Mouse (Mus musculus) embryonic facial prominence, embryonic 12.5 days (tissue): ENCODE measurements around the gene Rsph10b. TPM values are rescaled to one million over a fixed set of nuclear protein-coding genes. Genes with fewer than 3 reads are reported as not detected.

Source experiments
- ATAC-seq: fragments of 200-750 bp; cut with Nextera tagmentation; 2 replicates; pipeline ENCODE4 v1.8.0; 2017; ENCODE audit not compliant: insufficient number of reproducible peaks, insufficient read depth, low FRiP score, low TSS enrichment
- H3K27ac ChIP-seq: fragments of 300-500 bp; sonication (generic); 2 replicates; pipeline ENCODE4 v1.5.1; 2016; ENCODE audit warnings: mild to moderate bottlenecking
- H3K27me3 ChIP-seq: fragments of 300-500 bp; sonication (generic); 2 replicates; pipeline ENCODE4 v1.6.1; 2016; ENCODE audit warnings: mild to moderate bottlenecking, moderate library complexity
- H3K36me3 ChIP-seq: fragments of 300-500 bp; sonication (generic); 2 replicates; pipeline ENCODE4 v1.6.1; 2016; ENCODE audit warnings: mild to moderate bottlenecking
- H3K4me1 ChIP-seq: fragments of 300-500 bp; sonication (generic); 2 replicates; pipeline ENCODE4 v1.6.1; 2016
- H3K4me2 ChIP-seq: fragments of 300-500 bp; sonication (generic); replicated peaks from 2 replicates; pipeline ENCODE4 v1.6.1; 2016; ENCODE audit warnings: mild to moderate bottlenecking, moderate library complexity
- H3K4me3 ChIP-seq: fragments of 300-500 bp; sonication (generic); 2 replicates; pipeline ENCODE4 v1.5.1; 2016; ENCODE audit warnings: mild to moderate bottlenecking
- H3K9ac ChIP-seq: fragments of 300-500 bp; sonication (generic); 2 replicates; pipeline ENCODE4 v1.6.1; 2016; ENCODE audit warnings: mild to moderate bottlenecking, moderate library complexity
- H3K9me3 ChIP-seq: fragments of 300-500 bp; sonication (generic); 2 replicates; pipeline ENCODE4 v1.6.1; 2016; ENCODE audit warnings: mild to moderate bottlenecking, moderate library complexity
- WGBS: fragments of 180-500 bp; shearing (Covaris S2); methylation state at CpG from one replicate; pipeline ENCODE4 v1.1.7; 2016; 5-methylcytosine and 5-hydroxymethylcytosine counted together
- polyA plus RNA-seq: library from polyadenylated mRNA; unstranded; fragments of >200 nt; fragmentation: Nextera tagmentation; extraction: Ambion mirVana; gene quantifications from 2 replicates; pipeline ENCODE4 v1.2.1, GENCODE M21; 2016

Gene Rsph10b
- polyA plus RNA-seq, 1 experiment from 2014 or later: 0.77 TPM

DNA sequence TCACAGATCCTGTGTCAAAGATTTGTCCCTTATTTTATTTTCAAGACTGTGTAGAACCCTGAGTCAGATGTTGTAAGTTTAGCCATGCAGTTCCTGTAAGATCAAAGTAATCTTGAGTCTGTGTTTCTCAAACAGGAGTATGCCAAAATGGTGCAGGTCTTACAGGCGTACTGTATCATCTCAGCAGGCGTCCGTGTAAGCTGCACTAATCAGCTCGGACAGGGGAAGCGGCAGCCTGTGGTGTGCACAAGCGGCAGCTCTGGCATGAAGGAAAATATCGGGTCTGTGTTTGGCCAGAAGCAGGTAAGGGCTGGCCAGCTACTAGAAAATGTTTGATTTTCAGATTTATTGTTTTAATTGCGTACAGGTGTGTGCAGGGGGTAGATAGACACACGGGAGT lies 16.6 kb upstream of the Rsph10b start:
- H3K4me3 ChIP-seq: no peak overlapping the region
- no peak overlapping the region for H3K9ac ChIP-seq
- ATAC-seq: no peak
- no peaks in the 10 kb centered on the region for H3K27me3 ChIP-seq
- H3K9me3 ChIP-seq: no peaks in the 10 kb centered on the region
- H3K27ac ChIP-seq: no peak overlapping the region
- H3K4me1 ChIP-seq: no peaks in the 10 kb centered on the region
- peaks cover 40% of the 10 kb centered on the region for H3K36me3 ChIP-seq
- H3K4me2 ChIP-seq: no peak overlapping the region
- 90% methylated on average over 9 of the region's 9 CpGs for WGBS

DNA sequence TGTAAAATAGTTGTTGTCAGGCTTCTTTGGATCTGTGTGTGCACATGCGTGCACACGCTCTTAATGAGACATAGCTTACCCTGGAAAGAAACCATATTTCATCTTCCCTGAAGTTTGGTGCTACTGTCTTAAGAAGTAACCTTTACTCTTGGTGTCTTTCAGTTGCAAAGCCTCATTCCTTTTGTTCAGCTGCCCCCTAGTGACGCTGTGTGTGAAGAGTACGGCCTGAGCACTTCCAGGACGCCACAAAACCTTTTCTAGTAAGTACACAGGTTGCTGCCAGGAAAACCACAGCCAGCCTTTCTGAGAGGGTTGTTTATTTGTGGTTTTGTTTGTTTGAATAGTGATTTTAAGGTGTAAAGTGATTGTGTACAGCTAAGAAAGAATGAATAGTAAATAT lies 15.4 kb upstream of the Rsph10b start:
- Histone ChIP-seq H3K27me3 (no peaks in the 10 kb centered on the region), H3K4me1 (no peaks in the 10 kb centered on the region), H3K36me3 (peaks cover 48% of the 10 kb centered on the region), H3K9ac (no peak overlapping the region), H3K4me2 (no peak overlapping the region), H3K4me3 (no peak overlapping the region), H3K27ac (no peak overlapping the region), H3K9me3 (no peaks in the 10 kb centered on the region)
- 51% methylated on average over 5 of the region's 5 CpGs for WGBS
- no peak for ATAC-seq

DNA sequence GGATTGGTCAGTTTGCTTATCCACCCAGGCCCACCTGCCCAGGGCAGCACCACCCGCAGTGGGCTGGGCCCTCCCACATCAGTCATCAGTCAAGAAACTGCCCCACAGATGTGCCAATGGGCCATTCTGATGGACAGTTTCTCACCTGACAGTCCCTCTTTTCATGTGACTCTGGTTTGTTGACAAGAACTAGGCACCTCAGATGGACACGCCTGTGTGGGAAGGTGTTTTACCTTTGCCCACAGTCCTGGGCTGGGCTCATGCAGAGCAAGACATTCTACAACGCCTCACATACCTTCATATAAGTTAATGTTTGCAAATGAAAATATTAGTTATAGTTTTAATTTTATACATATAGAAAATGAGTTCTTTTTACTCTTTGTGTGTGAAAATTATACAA lies 14.7 kb upstream of the Rsph10b start:
- ATAC-seq: no peak
- no peak overlapping the region for H3K27ac ChIP-seq
- H3K9ac ChIP-seq: no peak overlapping the region
- H3K9me3 ChIP-seq: no peaks in the 10 kb centered on the region
- no peak overlapping the region for H3K4me3 ChIP-seq
- no peaks in the 10 kb centered on the region for H3K27me3 ChIP-seq
- 94% methylated on average over 3 of the region's 3 CpGs for WGBS
- no peak overlapping the region for H3K4me2 ChIP-seq
- H3K4me1 ChIP-seq: no peaks in the 10 kb centered on the region
- peaks cover 51% of the 10 kb centered on the region for H3K36me3 ChIP-seq

DNA sequence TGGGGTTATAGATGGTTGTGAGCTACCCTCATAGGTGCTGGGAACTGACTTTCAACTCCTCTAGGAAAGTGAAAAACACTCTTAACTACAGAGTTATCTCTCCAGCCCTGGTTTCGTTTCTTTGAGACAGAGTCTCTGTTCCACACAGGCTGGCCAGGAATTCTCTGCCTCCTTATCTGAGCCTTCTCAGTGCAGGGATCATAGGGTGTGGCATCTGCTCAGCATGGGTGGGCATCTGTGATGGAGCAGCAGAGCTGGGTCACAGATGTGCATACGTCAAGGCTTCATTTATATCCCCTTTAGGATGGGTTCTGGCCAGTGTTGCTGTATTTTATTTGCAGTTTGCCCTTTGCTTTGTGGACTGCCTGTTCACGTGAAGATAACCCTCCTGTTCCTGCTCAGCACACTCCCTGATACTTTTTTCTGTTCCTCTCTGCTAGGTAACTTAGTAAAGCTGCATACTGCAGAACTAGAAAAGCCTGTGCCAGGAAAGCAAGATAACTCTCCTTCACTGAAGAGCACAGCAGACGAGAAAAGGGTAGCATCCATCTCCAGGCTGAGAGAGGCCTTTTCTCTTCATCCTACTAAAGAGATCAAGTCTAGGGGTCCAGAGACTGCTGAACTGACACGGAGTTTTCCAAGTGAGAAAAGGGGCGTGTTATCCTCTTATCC lies 7.9 kb upstream of the Rsph10b start:
- Histone ChIP-seq H3K4me1 (no peaks in the 10 kb centered on the region), H3K4me3 (no peak overlapping the region), H3K27ac (no peak overlapping the region), H3K27me3 (no peaks in the 10 kb centered on the region), H3K9me3 (no peaks in the 10 kb centered on the region), H3K4me2 (no peak overlapping the region), H3K9ac (no peak overlapping the region), H3K36me3 (peaks cover 75% of the 10 kb centered on the region)
- no peak for ATAC-seq
- 86% methylated on average over 6 of the region's 6 CpGs for WGBS

DNA sequence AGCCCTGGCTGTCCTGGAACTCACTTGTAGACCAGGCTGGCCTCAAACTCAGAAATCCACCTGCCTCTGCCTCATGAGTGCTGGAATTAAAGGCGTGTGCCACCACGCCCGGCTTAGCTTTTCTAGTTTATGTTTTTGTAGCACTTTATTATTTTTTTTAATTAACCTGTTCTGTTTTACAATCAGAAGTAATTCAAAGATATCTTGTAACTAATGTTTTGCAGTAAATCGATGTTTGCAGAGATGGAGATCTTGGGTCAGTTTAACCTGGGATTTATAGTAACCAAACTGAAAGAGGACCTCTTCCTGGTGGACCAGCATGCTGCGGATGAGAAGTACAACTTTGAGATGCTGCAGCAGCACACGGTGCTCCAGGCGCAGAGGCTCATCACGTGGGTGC lies 5.0 kb upstream of the Rsph10b start, which contains the start of gene Gm42421:
TSS of gene Gm42421 (plus strand) at position 301 of the 400 bp plus-strand sequence.
- no peak within 1 kb of the TSS for H3K4me3 ChIP-seq
- H3K4me2 ChIP-seq: no peak within 1 kb of the TSS
- no peak within 1 kb of the TSS for H3K9ac ChIP-seq
- no peaks in the 10 kb centered on the region for H3K27me3 ChIP-seq
- H3K36me3 ChIP-seq: peaks cover 84% of the 10 kb centered on the region
- ATAC-seq: no peak
- H3K27ac ChIP-seq: no peak within 1 kb of the TSS
- H3K4me1 ChIP-seq: no peaks in the 10 kb centered on the region
- WGBS: 92% methylated on average over 8 of the region's 8 CpGs
- no peaks in the 10 kb centered on the region for H3K9me3 ChIP-seq

DNA sequence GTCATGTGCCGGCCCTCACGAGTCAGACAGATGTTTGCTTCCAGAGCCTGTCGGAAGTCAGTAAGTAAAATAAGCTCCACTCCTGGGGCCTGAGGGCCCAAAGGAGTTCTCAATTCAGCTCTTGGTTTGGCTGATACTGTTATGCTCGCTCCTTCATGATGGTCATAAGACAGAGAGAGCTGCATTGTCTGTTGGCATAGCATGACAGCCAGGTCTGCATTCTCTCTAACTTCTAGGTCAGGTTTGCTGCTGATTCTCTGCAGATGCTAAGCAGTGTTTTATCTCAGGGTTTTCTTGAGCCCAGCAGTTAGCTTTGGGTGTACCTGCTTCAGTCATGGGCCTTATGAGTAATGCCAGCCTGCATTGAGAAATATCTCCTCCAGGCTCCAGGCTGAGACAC lies 3.5 kb upstream of the Rsph10b start:
- 86% methylated on average over 4 of the region's 4 CpGs for WGBS
- no peak overlapping the region for H3K4me2 ChIP-seq

DNA sequence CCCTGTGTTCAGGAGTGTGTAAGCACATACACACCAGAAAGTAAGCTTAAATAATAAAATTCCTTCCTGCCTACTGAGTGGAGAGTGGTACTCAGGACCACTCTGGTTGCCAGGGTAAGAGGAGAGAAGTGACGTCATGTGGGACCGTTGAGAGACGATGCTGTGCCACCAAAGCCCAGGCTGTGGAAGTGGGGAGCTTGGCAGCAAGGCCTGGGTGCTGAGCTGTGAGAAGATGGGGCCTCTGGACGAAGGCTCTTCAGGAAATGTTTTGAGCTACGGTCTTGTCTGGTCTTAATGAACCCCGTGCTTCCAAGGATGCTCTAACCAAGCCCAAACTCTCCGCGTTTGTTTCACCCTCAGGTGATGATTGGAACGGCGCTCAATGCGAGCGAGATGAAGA lies 2.2 kb upstream of the Rsph10b start:
- ATAC-seq: no peak
- Histone ChIP-seq H3K27me3 (no peaks in the 10 kb centered on the region), H3K4me3 (no peak overlapping the region), H3K36me3 (peaks cover 59% of the 10 kb centered on the region), H3K4me1 (no peaks in the 10 kb centered on the region), H3K4me2 (no peak overlapping the region), H3K27ac (no peak overlapping the region), H3K9ac (no peak overlapping the region), H3K9me3 (no peaks in the 10 kb centered on the region)
- 96% methylated on average over 12 of the region's 12 CpGs for WGBS

More for the DNA sequence above, 3.5 kb upstream of the Rsph10b start:
- Histone ChIP-seq H3K36me3 (peaks cover 73% of the 10 kb centered on the region), H3K4me3 (no peak overlapping the region), H3K27ac (no peak overlapping the region), H3K27me3 (no peaks in the 10 kb centered on the region), H3K9me3 (no peaks in the 10 kb centered on the region), H3K9ac (no peak overlapping the region), H3K4me1 (no peaks in the 10 kb centered on the region)
- ATAC-seq: no peak

DNA sequence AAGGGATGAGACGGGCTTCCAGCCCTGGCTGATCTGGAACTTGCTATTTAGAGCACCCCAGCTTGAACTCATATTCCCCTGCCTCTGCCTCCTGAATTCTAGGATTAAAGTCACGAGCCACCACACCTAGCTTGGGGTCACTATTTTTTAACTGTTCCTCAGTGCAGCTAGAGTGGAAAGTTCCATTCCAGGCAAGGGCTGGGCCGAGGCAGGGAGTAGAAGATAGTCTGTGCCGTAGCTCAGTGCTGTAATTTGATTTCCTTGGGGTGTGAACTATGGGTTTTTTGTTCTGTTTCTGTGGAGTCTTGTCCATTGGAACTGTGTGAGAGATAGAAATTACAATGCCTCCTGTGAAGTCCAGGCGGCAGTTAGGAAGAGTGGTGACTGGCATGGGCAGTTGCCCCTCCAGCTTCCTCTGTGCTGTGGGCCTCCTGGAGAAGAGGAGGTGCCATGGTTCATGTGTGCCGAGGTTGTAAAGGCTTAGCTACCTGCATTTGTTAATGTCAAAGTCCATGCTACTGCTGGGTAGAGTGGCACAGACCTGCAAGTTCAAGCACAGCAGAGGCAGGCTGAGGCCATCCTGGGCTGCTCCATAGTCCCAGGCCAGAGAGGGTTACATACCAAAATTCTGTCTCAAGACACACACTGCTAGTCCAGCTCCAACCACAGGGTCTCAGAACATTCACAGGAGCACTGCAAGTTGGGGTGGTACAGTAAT lies 813 bp upstream of the Rsph10b start:
- peaks cover 47% of the 10 kb centered on the region for H3K36me3 ChIP-seq
- no peak overlapping the region for H3K27ac ChIP-seq
- no peak overlapping the region for H3K4me3 ChIP-seq
- no peak for ATAC-seq
- H3K27me3 ChIP-seq: no peaks in the 10 kb centered on the region
- H3K4me1 ChIP-seq: no peaks in the 10 kb centered on the region
- 83% methylated on average over 6 of the region's 6 CpGs for WGBS
- no peaks in the 10 kb centered on the region for H3K9me3 ChIP-seq
- H3K4me2 ChIP-seq: no peak overlapping the region
- H3K9ac ChIP-seq: no peak overlapping the region

DNA sequence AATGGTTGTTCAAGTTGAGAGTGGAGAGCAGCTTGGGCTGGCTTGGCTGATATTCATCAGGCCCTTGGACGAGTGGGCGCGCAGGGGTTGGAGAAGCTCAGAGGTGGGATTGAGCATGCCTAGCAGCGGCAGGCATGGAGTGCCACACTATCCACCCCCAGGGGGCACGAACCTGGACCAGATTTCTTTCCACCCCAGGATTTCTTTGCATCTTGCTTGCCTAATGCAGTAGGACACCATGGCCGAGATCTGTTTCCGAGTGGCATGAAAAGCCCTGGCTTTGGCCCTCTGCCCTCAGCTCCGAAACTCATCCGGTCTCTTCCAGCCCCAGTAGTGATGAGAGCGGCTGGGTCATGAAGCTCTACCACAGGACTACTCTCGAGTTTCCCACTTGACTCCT lies 579 bp downstream of the Rsph10b start:
- Histone ChIP-seq H3K27me3 (no peaks in the 10 kb centered on the region), H3K9me3 (no peaks in the 10 kb centered on the region), H3K4me3 (no peak overlapping the region), H3K27ac (no peak overlapping the region), H3K9ac (no peak overlapping the region), H3K4me2 (no peak overlapping the region), H3K4me1 (no peaks in the 10 kb centered on the region), H3K36me3 (peaks cover 38% of the 10 kb centered on the region)
- no peak for ATAC-seq
- 85% methylated on average over 11 of the region's 11 CpGs for WGBS

DNA sequence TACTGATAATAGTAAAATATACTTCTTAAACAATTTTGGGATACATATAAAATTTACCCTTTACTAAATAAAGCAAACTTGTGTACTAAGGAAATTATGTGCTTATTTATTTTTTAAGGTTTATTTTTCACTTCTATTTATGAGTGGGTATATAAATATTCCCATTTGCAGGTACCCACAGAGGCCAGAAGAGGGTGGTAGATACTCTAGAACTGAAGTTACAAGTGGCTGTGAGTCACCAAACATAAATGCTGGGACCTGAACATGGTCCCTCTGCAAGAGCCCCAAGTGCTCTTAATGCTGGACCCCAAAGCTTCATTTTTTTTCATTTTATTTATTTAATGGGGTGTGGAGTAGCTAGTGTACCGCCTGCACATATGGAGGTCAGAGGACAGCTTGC lies 1.0 kb downstream of the Rsph10b start:
- no peak for ATAC-seq
- Histone ChIP-seq H3K9me3 (no peaks in the 10 kb centered on the region), H3K9ac (no peak overlapping the region), H3K27me3 (no peaks in the 10 kb centered on the region), H3K36me3 (peaks cover 33% of the 10 kb centered on the region), H3K27ac (no peak overlapping the region), H3K4me1 (no peaks in the 10 kb centered on the region), H3K4me2 (no peak overlapping the region), H3K4me3 (no peak overlapping the region)
- WGBS: 89% methylated on average over 1 of the region's 1 CpGs

DNA sequence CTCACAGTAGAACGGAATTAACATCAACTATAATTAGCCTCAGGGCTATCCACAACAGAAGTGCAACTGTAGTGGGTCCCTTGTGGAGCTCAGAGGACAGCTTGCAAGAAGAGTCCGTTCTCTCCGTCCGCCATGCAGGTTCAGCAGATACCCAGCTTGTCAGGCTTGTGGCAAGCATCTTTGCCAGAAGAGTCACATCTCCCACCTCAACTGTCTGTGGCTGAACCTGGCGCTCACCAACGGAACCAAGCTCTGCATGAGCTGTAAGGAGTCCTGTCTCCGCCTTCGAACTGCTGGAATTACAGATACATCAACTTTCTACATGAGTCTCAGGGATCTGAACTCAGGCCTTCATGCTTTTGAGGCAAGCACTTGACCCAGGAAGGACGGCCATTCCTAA lies 3.3 kb downstream of the Rsph10b start:
- 86% methylated on average over 9 of the region's 9 CpGs for WGBS
- no peak overlapping the region for H3K4me2 ChIP-seq

DNA sequence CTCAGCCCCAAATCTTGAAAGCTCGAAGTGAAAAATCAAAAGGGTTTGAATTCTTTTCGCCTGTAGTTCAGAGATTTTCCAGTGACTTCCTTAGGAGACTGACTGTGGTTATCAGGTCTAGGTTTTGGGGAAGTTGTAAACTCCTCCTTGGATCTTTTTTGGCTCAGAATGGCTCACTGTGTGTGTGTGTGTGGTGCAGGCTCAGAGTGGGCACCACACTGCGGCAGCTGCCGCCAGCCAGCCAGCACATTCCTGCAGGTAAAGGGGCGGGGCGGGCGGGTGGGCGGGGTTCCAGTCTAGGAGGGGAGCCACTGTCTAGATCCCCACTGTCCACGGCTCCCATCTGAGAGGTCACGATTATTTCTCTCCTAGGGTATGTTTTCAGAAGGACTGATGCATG lies 8.8 kb downstream of the Rsph10b start:
- Histone ChIP-seq H3K9ac (no peak overlapping the region), H3K9me3 (no peaks in the 10 kb centered on the region), H3K4me3 (no peak overlapping the region), H3K27me3 (no peaks in the 10 kb centered on the region), H3K4me1 (no peaks in the 10 kb centered on the region), H3K27ac (no peak overlapping the region), H3K36me3 (no peaks in the 10 kb centered on the region), H3K4me2 (no peak overlapping the region)
- WGBS: 23% methylated on average over 10 of the region's 10 CpGs
- 0 out of 2 replicates have a peak, but pooled peaks have one; percentile 28 for ATAC-seq

More for the DNA sequence above, 3.3 kb downstream of the Rsph10b start:
- H3K36me3 ChIP-seq: peaks cover 12% of the 10 kb centered on the region; the same call in 1 of the 2 replicates
- ATAC-seq: no peak
- no peaks in the 10 kb centered on the region for H3K27me3 ChIP-seq
- H3K4me3 ChIP-seq: no peak overlapping the region
- no peak overlapping the region for H3K9ac ChIP-seq
- no peaks in the 10 kb centered on the region for H3K4me1 ChIP-seq
- H3K27ac ChIP-seq: no peak overlapping the region
- no peaks in the 10 kb centered on the region for H3K9me3 ChIP-seq
